Mouse (Mus musculus): ENCODE data around the gene Clint1. TPM values are rescaled to one million over a fixed set of nuclear protein-coding genes. Genes with fewer than 3 reads are reported as not detected.

Clint1 gene
- total RNA-seq, 2 experiments from 2014 or later = 53.2 to 55.4 TPM

DNA sequence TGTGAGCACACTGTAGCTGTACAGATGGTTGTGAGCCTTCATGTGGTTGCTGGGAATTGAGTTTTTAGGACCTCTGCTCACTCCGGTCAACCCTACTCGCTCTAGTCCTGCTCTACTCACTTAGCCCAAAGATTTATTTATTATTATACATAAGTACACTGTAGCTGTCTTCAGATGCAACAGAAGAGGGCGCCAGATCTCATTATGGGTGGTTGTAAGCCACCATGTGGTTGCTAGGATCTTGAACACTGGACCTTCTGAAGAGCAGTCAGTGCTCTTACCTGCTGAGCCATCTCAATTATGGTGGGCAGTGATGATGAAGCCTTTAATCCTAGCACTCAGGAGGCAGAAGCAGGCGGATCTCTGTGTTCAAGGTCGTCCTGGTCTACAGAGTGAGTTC is 108.2 kb downstream of the Clint1 start:
- TF ChIP-seq CTCF (conservative IDR thresholded peaks at IDR 0.05) = no peak; the same call in 1 of the 2 replicates
- no peak overlapping the region for H3K27ac ChIP-seq
- DNase-seq (ENCODE audit: low spot score in 2 of 2) = no peak
- no peak overlapping the region for H3K4me3 ChIP-seq

Small RNAs within 50 kb of the gene (microRNA-seq; reads per million reads assigned to microRNA genes)
- 0 reads per million in 2 experiments for gene Gm22751

Other genes starting within 250 kb of the Clint1 start
- 10 to 100 TPM; 24.6 to 30.8 TPM for gene Lsm11, start 92.9 kb downstream of the Clint1 start, total RNA-seq (2021)
- gene Thg1l, start 103.4 kb downstream of the Clint1 start, total RNA-seq (2021) = 10 to 100 TPM in 1 of 2 experiments, 1 to 10 TPM in 1; 9.4 to 12.2 TPM
- gene Sox30, start 128.3 kb downstream of the Clint1 start, total RNA-seq (2021) = under 1 TPM in 1 of 2 experiments, not detected in 1; 0.15 TPM
- gene Gm12166, start 200.3 kb downstream of the Clint1 start, total RNA-seq (2021) = 1 to 10 TPM in 1 of 2 experiments, under 1 TPM in 1; 0.82 to 1.6 TPM
- gene Adam19, start 203.9 kb downstream of the Clint1 start, total RNA-seq (2021) = 10 to 100 TPM; 11.3 to 12.6 TPM